Mouse (Mus musculus) forelimb bud, embryonic 11.5 days (tissue): Measurements from ENCODE around the gene Sh2b1.
"Not testable (repeated sequence)": the region's sequence is repeated elsewhere in the genome, so short reads cannot be mapped to it uniquely, and the experiment has no call there.

Experiments used
- DNase-seq: peaks from one replicate; pipeline ENCODE4 v3.0.0-alpha.2; 2012; ENCODE audit warnings: low read depth, low spot score

The Sh2b1 gene

GRCm38 (mm10) chr7:126474993-126475581 lies at the start of gene Sh2b1:
Gene Sh2b1 (minus strand): TSS chr7:126475424.
- DNase-seq = peak; percentile 93

GRCm38 (mm10) chr7:126523316-126523715 lies 48.1 kb upstream of the Sh2b1 start:
- no peak for DNase-seq

GRCm38 (mm10) chr7:126519513-126519912 lies 44.3 kb upstream of the Sh2b1 start:
- DNase-seq = no peak

- DNase-seq = no peak
Observed at GRCm38 (mm10) chr7:126518261-126518941, 43.2 kb upstream of the Sh2b1 start.

GRCm38 (mm10) chr7:126511287-126511686 lies 36.1 kb upstream of the Sh2b1 start:
- no peak for DNase-seq

- DNase-seq = no peak
Observed at GRCm38 (mm10) chr7:126507126-126507778, 32.0 kb upstream of the Sh2b1 start.

GRCm38 (mm10) chr7:126504913-126505312 lies 29.7 kb upstream of the Sh2b1 start:
- no peak for DNase-seq

- DNase-seq = peak; percentile 99
Observed at GRCm38 (mm10) chr7:126503273-126503878, 28.2 kb upstream of the Sh2b1 start, which contains the start of gene Atxn2l. Gene Atxn2l (minus strand): TSS chr7:126503437.

- no peak for DNase-seq
Observed at GRCm38 (mm10) chr7:126502751-126503150, 27.5 kb upstream of the Sh2b1 start.

- peak; percentile 96 for DNase-seq
Observed at GRCm38 (mm10) chr7:126502023-126502741, 27.0 kb upstream of the Sh2b1 start.

- no peak for DNase-seq
Observed at GRCm38 (mm10) chr7:126501684-126502022, 26.4 kb upstream of the Sh2b1 start.

- DNase-seq = no peak
Observed at GRCm38 (mm10) chr7:126499416-126499815, 24.2 kb upstream of the Sh2b1 start.

GRCm38 (mm10) chr7:126497966-126498365 lies 22.7 kb upstream of the Sh2b1 start:
- no peak for DNase-seq

- DNase-seq = no peak
Observed at GRCm38 (mm10) chr7:126496475-126496874, 21.3 kb upstream of the Sh2b1 start.

- DNase-seq = no peak
Observed at GRCm38 (mm10) chr7:126494120-126494519, 18.9 kb upstream of the Sh2b1 start.

- DNase-seq = no peak
Observed at GRCm38 (mm10) chr7:126491973-126492372, 16.7 kb upstream of the Sh2b1 start.

- DNase-seq = no peak
Observed at GRCm38 (mm10) chr7:126491005-126491404, 15.8 kb upstream of the Sh2b1 start.

GRCm38 (mm10) chr7:126487617-126488385 lies 12.6 kb upstream of the Sh2b1 start:
- DNase-seq = not testable (repeated sequence)

GRCm38 (mm10) chr7:126487052-126487483 lies 11.8 kb upstream of the Sh2b1 start, which contains the start of gene Tufm:
Gene Tufm (plus strand): TSS chr7:126487361.
- peak; percentile 96 for DNase-seq

GRCm38 (mm10) chr7:126482392-126482871 lies 7.2 kb upstream of the Sh2b1 start:
- DNase-seq = peak; percentile 86

- DNase-seq = no peak
Observed at GRCm38 (mm10) chr7:126481699-126482098, 6.5 kb upstream of the Sh2b1 start.
